Mouse (Mus musculus): ENCODE data around the gene Lrig1. TPM values are rescaled to one million over a fixed set of nuclear protein-coding genes. Genes with fewer than 3 reads are reported as not detected.

The Lrig1 gene
- polyA plus RNA-seq, 1 experiment from 2014 or later: 13.4 TPM

- Histone ChIP-seq H3K36me3 (peaks cover 99% of the 10 kb centered on the region), H3K27me3 (ENCODE audit: low read depth, poor library complexity, severe bottlenecking) (no peaks in the 10 kb centered on the region), H3K9me3 (replicated peaks) (no peaks in the 10 kb centered on the region), H3K4me1 (no peaks in the 10 kb centered on the region), H3K4me3 (no peak overlapping the region), H3K27ac (replicated peaks) (no peak overlapping the region)
- 94% methylated on average over 6 of the region's 6 CpGs for WGBS
- no peak for DNase-seq (ENCODE audit: low spot score)
Observed at GRCm38 (mm10) chr6:94614346-94614745, 85.6 kb downstream of the Lrig1 start.

GRCm38 (mm10) chr6:94613235-94613895 is 86.6 kb downstream of the Lrig1 start:
- 80% methylated on average over 6 of the region's 6 CpGs for WGBS
- Histone ChIP-seq H3K27me3 (ENCODE audit: low read depth, poor library complexity, severe bottlenecking) (no peaks in the 10 kb centered on the region), H3K36me3 (peaks cover 99% of the 10 kb centered on the region), H3K4me3 (no peak overlapping the region), H3K27ac (replicated peaks) (no peak overlapping the region), H3K9me3 (replicated peaks) (no peaks in the 10 kb centered on the region), H3K4me1 (no peaks in the 10 kb centered on the region)
- no peak for DNase-seq (ENCODE audit: low spot score)

- DNase-seq (ENCODE audit: low spot score): no peak
- Histone ChIP-seq H3K4me3 (no peak overlapping the region), H3K4me1 (peaks cover 13% of the 10 kb centered on the region), H3K27me3 (ENCODE audit: low read depth, poor library complexity, severe bottlenecking) (no peaks in the 10 kb centered on the region), H3K9me3 (replicated peaks) (no peaks in the 10 kb centered on the region), H3K36me3 (peaks cover 81% of the 10 kb centered on the region), H3K27ac (replicated peaks) (no peak overlapping the region)
- 92% methylated on average over 2 of the region's 2 CpGs for WGBS
Observed at GRCm38 (mm10) chr6:94604546-94604945, 95.4 kb downstream of the Lrig1 start.

GRCm38 (mm10) chr6:94604072-94604471 is 95.9 kb downstream of the Lrig1 start:
- Histone ChIP-seq H3K9me3 (replicated peaks) (no peaks in the 10 kb centered on the region), H3K36me3 (peaks cover 79% of the 10 kb centered on the region)
- WGBS: 58% methylated on average over 3 of the region's 3 CpGs

GRCm38 (mm10) chr6:94601811-94602210 is 98.1 kb downstream of the Lrig1 start:
- Histone ChIP-seq H3K27me3 (ENCODE audit: low read depth, poor library complexity, severe bottlenecking) (no peaks in the 10 kb centered on the region), H3K36me3 (peaks cover 59% of the 10 kb centered on the region), H3K9me3 (replicated peaks) (no peaks in the 10 kb centered on the region), H3K27ac (replicated peaks) (0 out of 2 replicates have a peak overlapping the region, but pooled peaks have one; percentile 35), H3K4me1 (peaks cover 18% of the 10 kb centered on the region), H3K4me3 (no peak overlapping the region)
- no peak for DNase-seq (ENCODE audit: low spot score)
- WGBS: 74% methylated on average over 5 of the region's 5 CpGs

More at GRCm38 (mm10) chr6:94604072-94604471, 95.9 kb downstream of the Lrig1 start:
- no peaks in the 10 kb centered on the region for H3K27me3 ChIP-seq (ENCODE audit: low read depth, poor library complexity, severe bottlenecking)
- H3K4me1 ChIP-seq: peaks cover 13% of the 10 kb centered on the region
- H3K4me3 ChIP-seq: no peak overlapping the region
- no peak overlapping the region for H3K27ac ChIP-seq (replicated peaks)
- DNase-seq (ENCODE audit: low spot score): no peak

GRCm38 (mm10) chr6:94601101-94601500 is 98.9 kb downstream of the Lrig1 start:
- Histone ChIP-seq H3K27ac (replicated peaks) (no peak overlapping the region), H3K4me1 (peaks cover 19% of the 10 kb centered on the region), H3K36me3 (peaks cover 52% of the 10 kb centered on the region), H3K9me3 (replicated peaks) (no peaks in the 10 kb centered on the region), H3K4me3 (no peak overlapping the region), H3K27me3 (ENCODE audit: low read depth, poor library complexity, severe bottlenecking) (no peaks in the 10 kb centered on the region)
- DNase-seq (ENCODE audit: low spot score): no peak
- WGBS: 90% methylated on average over 5 of the region's 5 CpGs

- WGBS: 95% methylated on average over 13 of the region's 13 CpGs
Observed at GRCm38 (mm10) chr6:94599016-94599415, 100.9 kb downstream of the Lrig1 start.

GRCm38 (mm10) chr6:94598421-94598820 is 101.5 kb downstream of the Lrig1 start:
- Histone ChIP-seq H3K36me3 (peaks cover 25% of the 10 kb centered on the region), H3K27me3 (ENCODE audit: low read depth, poor library complexity, severe bottlenecking) (no peaks in the 10 kb centered on the region), H3K9me3 (replicated peaks) (no peaks in the 10 kb centered on the region), H3K27ac (replicated peaks) (no peak overlapping the region), H3K4me3 (no peak overlapping the region), H3K4me1 (peaks cover 16% of the 10 kb centered on the region)
- WGBS: 94% methylated on average over 12 of the region's 12 CpGs
- DNase-seq (ENCODE audit: low spot score): no peak

More at GRCm38 (mm10) chr6:94599016-94599415, 100.9 kb downstream of the Lrig1 start:
- Histone ChIP-seq H3K4me1 (peaks cover 17% of the 10 kb centered on the region), H3K27ac (replicated peaks) (no peak overlapping the region), H3K36me3 (peaks cover 31% of the 10 kb centered on the region), H3K4me3 (no peak overlapping the region), H3K9me3 (replicated peaks) (no peaks in the 10 kb centered on the region), H3K27me3 (ENCODE audit: low read depth, poor library complexity, severe bottlenecking) (no peaks in the 10 kb centered on the region)
- no peak for DNase-seq (ENCODE audit: low spot score)

GRCm38 (mm10) chr6:94596761-94597485 is 103.0 kb downstream of the Lrig1 start:
- no peaks in the 10 kb centered on the region for H3K27me3 ChIP-seq (ENCODE audit: low read depth, poor library complexity, severe bottlenecking)
- peak; percentile 36 for DNase-seq (ENCODE audit: low spot score)
- H3K9me3 ChIP-seq (replicated peaks): no peaks in the 10 kb centered on the region
- H3K4me3 ChIP-seq: no peak overlapping the region
- H3K27ac ChIP-seq (replicated peaks): 0 out of 2 replicates have a peak overlapping the region, but pooled peaks have one; percentile 28
- WGBS: 70% methylated on average over 10 of the region's 10 CpGs
- peaks cover 23% of the 10 kb centered on the region for H3K4me1 ChIP-seq
- peaks cover 15% of the 10 kb centered on the region for H3K36me3 ChIP-seq

- WGBS: 91% methylated on average over 14 of the region's 14 CpGs
- no peak for DNase-seq (ENCODE audit: low spot score)
- H3K27ac ChIP-seq (replicated peaks): 0 out of 2 replicates have a peak overlapping the region, but pooled peaks have one; percentile 28
Observed at GRCm38 (mm10) chr6:94596051-94596760, 103.8 kb downstream of the Lrig1 start.

GRCm38 (mm10) chr6:94595206-94595605 is 104.8 kb downstream of the Lrig1 start:
- Histone ChIP-seq H3K27ac (replicated peaks) (0 out of 2 replicates have a peak overlapping the region, but pooled peaks have one; percentile 55), H3K27me3 (ENCODE audit: low read depth, poor library complexity, severe bottlenecking) (no peaks in the 10 kb centered on the region), H3K4me1 (peaks cover 16% of the 10 kb centered on the region), H3K9me3 (replicated peaks) (no peaks in the 10 kb centered on the region), H3K4me3 (no peak overlapping the region), H3K36me3 (peaks cover 5% of the 10 kb centered on the region; the same call in 1 of the 2 replicates)
- peak; percentile 9 for DNase-seq (ENCODE audit: low spot score)
- 86% methylated on average over 5 of the region's 5 CpGs for WGBS

More at GRCm38 (mm10) chr6:94596051-94596760, 103.8 kb downstream of the Lrig1 start:
- no peak overlapping the region for H3K4me3 ChIP-seq
- peaks cover 16% of the 10 kb centered on the region for H3K4me1 ChIP-seq
- no peaks in the 10 kb centered on the region for H3K27me3 ChIP-seq (ENCODE audit: low read depth, poor library complexity, severe bottlenecking)
- H3K9me3 ChIP-seq (replicated peaks): no peaks in the 10 kb centered on the region
- H3K36me3 ChIP-seq: peaks cover 10% of the 10 kb centered on the region; the same call in 1 of the 2 replicates

- DNase-seq (ENCODE audit: low spot score): peak; percentile 6
- H3K27me3 ChIP-seq (ENCODE audit: low read depth, poor library complexity, severe bottlenecking): no peaks in the 10 kb centered on the region
- H3K4me3 ChIP-seq: no peak overlapping the region
- H3K4me1 ChIP-seq: peaks cover 16% of the 10 kb centered on the region
- no peaks in the 10 kb centered on the region for H3K9me3 ChIP-seq (replicated peaks)
- no peak overlapping the region for H3K27ac ChIP-seq (replicated peaks)
- 0 out of 2 replicates have a peak, but pooled peaks cover 5% of the 10 kb centered on the region for H3K36me3 ChIP-seq
- WGBS: 90% methylated on average over 11 of the region's 11 CpGs
Observed at GRCm38 (mm10) chr6:94594711-94595110, 105.2 kb downstream of the Lrig1 start.
